Mouse (Mus musculus) brain, embryonic 14.5 days (tissue): ENCODE results near the gene Shld2.

Source experiments
- CTCF ChIP-seq: fragments of 200-500 bp; IDR thresholded peaks from 2 replicates; pipeline ENCODE4 v1.5.1; 2012; ENCODE audit warnings: inconsistent platforms, mild to moderate bottlenecking, moderate library complexity, borderline replicate concordance; ENCODE audit not compliant: insufficient read depth, insufficient read length; ENCODE audit errors: extremely low read depth
- POLR2A ChIP-seq: fragments of 200-500 bp; IDR thresholded peaks from 2 replicates; pipeline ENCODE4 v1.6.1; 2012; ENCODE audit warnings: mild to moderate bottlenecking, inconsistent platforms, borderline replicate concordance; ENCODE audit not compliant: poor library complexity, insufficient read depth, insufficient read length, severe bottlenecking; ENCODE audit errors: extremely low read depth

DNA sequence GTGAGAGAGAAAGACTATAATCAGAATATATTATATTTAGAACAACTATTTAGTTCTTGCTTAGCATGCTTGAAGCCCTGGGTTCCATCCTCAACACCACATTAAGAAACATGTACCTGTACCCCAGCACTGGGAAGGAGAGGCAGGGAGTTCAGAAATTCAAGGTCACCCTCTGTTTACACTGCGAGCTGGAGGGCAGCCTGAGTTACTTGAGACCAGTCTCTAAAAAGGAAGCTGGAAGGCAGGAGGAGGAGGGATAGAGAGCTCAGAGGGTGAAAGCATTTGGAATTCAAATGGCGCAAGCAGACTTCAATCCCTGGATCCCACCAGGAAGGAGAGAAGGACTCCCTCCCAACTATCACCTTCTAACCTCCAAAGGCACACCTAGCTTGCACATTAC lies 12.7 kb downstream of the Shld2 start:
- TF ChIP-seq POLR2A (no peak), CTCF (no peak)
